Mouse (Mus musculus): ENCODE data around the gene Car8. TPM values are rescaled to one million over a fixed set of nuclear protein-coding genes. Genes with fewer than 3 reads are reported as not detected.

The Car8 gene
- polyA plus RNA-seq, 1 experiment from 2014 or later, result 2.6 TPM

DNA sequence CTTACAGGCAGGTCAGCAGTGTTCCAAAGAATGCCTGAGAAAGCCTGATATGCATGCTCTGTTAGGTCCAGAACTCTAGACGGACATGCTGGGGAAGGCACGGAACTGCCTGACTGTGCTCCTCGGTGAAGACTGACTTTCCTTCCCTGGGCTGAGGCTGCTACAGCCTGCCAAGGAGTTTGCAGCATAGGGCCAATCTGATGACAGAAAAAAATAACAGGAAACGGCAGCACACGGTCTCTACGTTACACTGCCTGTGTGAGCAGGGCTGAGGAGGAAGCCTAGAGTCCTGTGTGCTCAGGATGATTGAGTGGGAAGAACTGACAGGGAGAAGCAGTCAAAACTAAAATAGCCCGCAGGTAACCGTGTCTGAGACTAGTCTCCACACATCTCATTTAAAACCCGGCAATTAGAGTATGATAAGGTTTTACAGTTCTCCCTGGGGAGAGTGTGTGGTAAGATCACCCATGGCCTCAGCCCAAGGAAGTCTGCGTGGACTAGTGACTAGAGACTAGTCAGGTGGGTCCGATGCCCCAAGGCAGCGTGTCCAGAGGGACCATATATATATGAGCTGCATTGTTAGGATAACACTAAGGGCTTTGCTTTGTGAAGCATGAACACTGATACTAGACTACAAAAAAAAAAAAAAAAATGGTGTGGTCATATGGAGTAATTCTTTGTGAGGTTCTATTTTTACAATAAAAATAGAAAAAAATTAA, 6.3 kb downstream of the Car8 start:
- WGBS, result 76% methylated on average over 12 of the region's 12 CpGs

DNA sequence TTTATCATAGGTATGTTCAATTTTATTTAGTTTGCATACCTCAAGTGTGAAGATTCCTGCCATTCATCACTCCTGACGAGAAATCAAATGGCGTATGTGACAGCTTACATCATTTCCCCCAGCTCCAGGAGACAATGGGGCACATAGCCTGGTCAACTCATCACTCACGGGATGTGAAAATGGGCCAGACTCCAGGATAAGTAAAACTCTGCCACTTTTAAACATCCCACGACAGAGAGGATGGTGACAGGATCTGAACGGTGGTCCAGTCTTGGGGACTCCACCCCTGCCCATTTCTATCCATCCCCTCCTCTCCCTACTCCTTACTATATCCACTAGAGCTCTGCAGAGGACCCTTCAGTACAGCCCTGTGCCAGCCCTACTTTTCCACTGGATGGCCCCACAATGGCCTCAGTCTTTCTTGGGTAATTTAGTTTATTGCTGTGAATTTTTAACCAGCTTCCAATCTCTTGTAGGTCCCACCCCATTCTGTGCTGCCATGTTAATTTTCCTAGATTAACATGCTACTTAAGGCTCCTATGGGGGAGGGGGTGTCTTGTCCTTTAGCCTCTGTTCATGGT, 7.5 kb downstream of the Car8 start:
- ATAC-seq (ENCODE audit: insufficient number of reproducible peaks, low FRiP score, low TSS enrichment, low read depth) (no peak), DNase-seq (ENCODE audit: low spot score) (no peak)
- Histone ChIP-seq H3K4me3 (ENCODE audit: low read depth, low read length) (no peak overlapping the region), H3K4me1 (ENCODE audit: control insufficient read depth, insufficient read depth, low read length) (no peaks in the 10 kb centered on the region), H3K27me3 (ENCODE audit: control insufficient read depth, insufficient read depth, low read length) (no peaks in the 10 kb centered on the region), H3K9me3 (ENCODE audit: control insufficient read depth, low read length) (no peaks in the 10 kb centered on the region), H3K36me3 (ENCODE audit: control insufficient read depth, insufficient read depth, low read length) (no peaks in the 10 kb centered on the region), H3K27ac (replicated peaks; ENCODE audit: low read depth, low read length) (no peak overlapping the region), H3K9ac (ENCODE audit: low read length) (no peak overlapping the region), H3K4me2 (ENCODE audit: low read depth, severe bottlenecking) (no peak overlapping the region)
- 93% methylated on average over 5 of the region's 5 CpGs for WGBS

More for the DNA sequence above, 6.3 kb downstream of the Car8 start:
- DNase-seq (ENCODE audit: low spot score), result no peak
- no peaks in the 10 kb centered on the region for H3K27me3 ChIP-seq (ENCODE audit: control insufficient read depth, insufficient read depth, low read length)
- no peak overlapping the region for H3K27ac ChIP-seq (replicated peaks; ENCODE audit: low read depth, low read length)
- H3K9ac ChIP-seq (ENCODE audit: low read length), result no peak overlapping the region
- no peaks in the 10 kb centered on the region for H3K9me3 ChIP-seq (ENCODE audit: control insufficient read depth, low read length)
- H3K4me2 ChIP-seq (ENCODE audit: low read depth, severe bottlenecking), result no peak overlapping the region
- H3K4me1 ChIP-seq (ENCODE audit: control insufficient read depth, insufficient read depth, low read length), result no peaks in the 10 kb centered on the region
- ATAC-seq (ENCODE audit: insufficient number of reproducible peaks, low FRiP score, low TSS enrichment, low read depth), result no peak
- H3K4me3 ChIP-seq (ENCODE audit: low read depth, low read length), result no peak overlapping the region
- H3K36me3 ChIP-seq (ENCODE audit: control insufficient read depth, insufficient read depth, low read length), result no peaks in the 10 kb centered on the region

DNA sequence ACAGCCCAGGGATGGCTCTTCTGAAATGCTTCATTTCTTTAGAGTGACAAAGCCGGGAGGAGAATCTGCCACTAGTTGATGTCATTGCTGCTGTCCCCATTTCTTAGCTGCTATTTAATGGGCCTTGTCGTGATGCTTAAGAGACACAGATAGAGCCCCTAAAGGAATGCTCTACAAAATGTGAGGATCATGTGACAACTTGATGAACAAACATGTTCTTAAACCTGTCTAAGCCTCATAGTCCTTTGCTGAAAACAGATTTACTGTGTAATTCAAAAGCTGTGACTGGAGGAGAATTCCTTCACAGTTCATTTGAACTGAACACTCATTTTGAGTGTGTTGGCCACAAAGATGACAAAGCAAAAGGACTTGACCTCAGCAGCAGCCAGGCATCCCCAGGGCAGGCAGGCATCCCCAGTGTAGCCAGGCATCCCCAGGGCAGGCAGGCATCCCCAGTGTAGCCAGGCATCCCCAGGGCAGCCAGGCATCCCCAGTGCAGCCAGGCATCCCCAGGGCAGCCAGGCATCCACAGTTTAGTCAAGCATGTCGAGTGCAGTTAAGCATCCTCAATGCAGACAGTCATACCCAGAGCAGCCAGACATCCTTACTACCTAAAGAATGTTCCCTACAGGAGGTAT, 9.1 kb downstream of the Car8 start:
- Histone ChIP-seq H3K4me2 (ENCODE audit: low read depth, severe bottlenecking) (no peak overlapping the region), H3K27ac (replicated peaks; ENCODE audit: low read depth, low read length) (no peak overlapping the region)

GRCm38 (mm10) chr4:8218941-8219340, 19.9 kb downstream of the Car8 start:
- Histone ChIP-seq H3K4me2 (ENCODE audit: low read depth, severe bottlenecking) (no peak overlapping the region), H3K27me3 (ENCODE audit: control insufficient read depth, insufficient read depth, low read length) (no peaks in the 10 kb centered on the region), H3K9ac (ENCODE audit: low read length) (no peak overlapping the region), H3K27ac (replicated peaks; ENCODE audit: low read depth, low read length) (no peak overlapping the region), H3K36me3 (ENCODE audit: control insufficient read depth, insufficient read depth, low read length) (no peaks in the 10 kb centered on the region), H3K9me3 (ENCODE audit: control insufficient read depth, low read length) (no peaks in the 10 kb centered on the region), H3K4me1 (ENCODE audit: control insufficient read depth, insufficient read depth, low read length) (no peaks in the 10 kb centered on the region), H3K4me3 (ENCODE audit: low read depth, low read length) (no peak overlapping the region)
- 92% methylated on average over 8 of the region's 8 CpGs for WGBS
- no peak for DNase-seq (ENCODE audit: low spot score)
- no peak for ATAC-seq (ENCODE audit: insufficient number of reproducible peaks, low FRiP score, low TSS enrichment, low read depth)

More for the DNA sequence above, 9.1 kb downstream of the Car8 start:
- no peak for ATAC-seq (ENCODE audit: insufficient number of reproducible peaks, low FRiP score, low TSS enrichment, low read depth)
- 82% methylated on average over 3 of the region's 3 CpGs for WGBS
- DNase-seq (ENCODE audit: low spot score), result no peak
- Histone ChIP-seq H3K4me3 (ENCODE audit: low read depth, low read length) (no peak overlapping the region), H3K27me3 (ENCODE audit: control insufficient read depth, insufficient read depth, low read length) (no peaks in the 10 kb centered on the region), H3K4me1 (ENCODE audit: control insufficient read depth, insufficient read depth, low read length) (no peaks in the 10 kb centered on the region), H3K9me3 (ENCODE audit: control insufficient read depth, low read length) (no peaks in the 10 kb centered on the region), H3K9ac (ENCODE audit: low read length) (no peak overlapping the region), H3K36me3 (ENCODE audit: control insufficient read depth, insufficient read depth, low read length) (no peaks in the 10 kb centered on the region)

DNA sequence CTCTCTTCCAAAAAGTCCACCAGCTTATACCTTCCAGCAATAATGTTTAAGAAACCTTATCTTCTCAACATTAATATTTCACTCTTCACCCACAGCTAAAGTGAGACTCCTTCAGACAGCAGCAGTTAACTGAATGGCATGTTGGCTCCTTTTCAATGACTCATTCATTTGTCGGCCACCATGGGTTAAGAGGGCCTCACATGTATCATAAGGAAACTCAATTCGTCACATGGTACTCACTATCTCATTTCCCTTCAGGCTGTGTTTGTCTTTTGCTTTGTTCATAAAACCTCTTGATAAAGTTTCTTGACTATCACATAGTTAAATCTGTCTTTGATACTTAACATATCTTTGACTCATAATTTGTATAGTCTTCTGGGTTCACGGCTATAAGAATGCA, 20.8 kb downstream of the Car8 start:
- Histone ChIP-seq H3K9ac (ENCODE audit: low read length) (no peak overlapping the region), H3K27me3 (ENCODE audit: control insufficient read depth, insufficient read depth, low read length) (no peaks in the 10 kb centered on the region), H3K36me3 (ENCODE audit: control insufficient read depth, insufficient read depth, low read length) (no peaks in the 10 kb centered on the region), H3K4me3 (ENCODE audit: low read depth, low read length) (no peak overlapping the region), H3K4me2 (ENCODE audit: low read depth, severe bottlenecking) (no peak overlapping the region), H3K4me1 (ENCODE audit: control insufficient read depth, insufficient read depth, low read length) (no peaks in the 10 kb centered on the region), H3K9me3 (ENCODE audit: control insufficient read depth, low read length) (no peaks in the 10 kb centered on the region), H3K27ac (replicated peaks; ENCODE audit: low read depth, low read length) (no peak overlapping the region)
- DNase-seq (ENCODE audit: low spot score) (no peak), ATAC-seq (ENCODE audit: insufficient number of reproducible peaks, low FRiP score, low TSS enrichment, low read depth) (no peak)
- 83% methylated on average over 3 of the region's 3 CpGs for WGBS

- no peaks in the 10 kb centered on the region for H3K27me3 ChIP-seq (ENCODE audit: control insufficient read depth, insufficient read depth, low read length)
- DNase-seq (ENCODE audit: low spot score) (no peak), ATAC-seq (ENCODE audit: insufficient number of reproducible peaks, low FRiP score, low TSS enrichment, low read depth) (no peak)
- H3K4me1 ChIP-seq (ENCODE audit: control insufficient read depth, insufficient read depth, low read length), result no peaks in the 10 kb centered on the region
- no peaks in the 10 kb centered on the region for H3K36me3 ChIP-seq (ENCODE audit: control insufficient read depth, insufficient read depth, low read length)
- no peak overlapping the region for H3K4me3 ChIP-seq (ENCODE audit: low read depth, low read length)
- no peak overlapping the region for H3K4me2 ChIP-seq (ENCODE audit: low read depth, severe bottlenecking)
- no peak overlapping the region for H3K9ac ChIP-seq (ENCODE audit: low read length)
- no peaks in the 10 kb centered on the region for H3K9me3 ChIP-seq (ENCODE audit: control insufficient read depth, low read length)
- WGBS, result 51% methylated on average over 5 of the region's 5 CpGs
- H3K27ac ChIP-seq (replicated peaks; ENCODE audit: low read depth, low read length), result no peak overlapping the region
Measured at GRCm38 (mm10) chr4:8217272-8217671, 21.6 kb downstream of the Car8 start.

GRCm38 (mm10) chr4:8216551-8216950, 22.3 kb downstream of the Car8 start:
- WGBS, result 24% methylated on average over 6 of the region's 6 CpGs

GRCm38 (mm10) chr4:8213661-8214060, 25.2 kb downstream of the Car8 start:
- Histone ChIP-seq H3K27me3 (ENCODE audit: control insufficient read depth, insufficient read depth, low read length) (no peaks in the 10 kb centered on the region), H3K4me2 (ENCODE audit: low read depth, severe bottlenecking) (no peak overlapping the region), H3K4me3 (ENCODE audit: low read depth, low read length) (no peak overlapping the region), H3K27ac (replicated peaks; ENCODE audit: low read depth, low read length) (no peak overlapping the region), H3K9ac (ENCODE audit: low read length) (no peak overlapping the region), H3K36me3 (ENCODE audit: control insufficient read depth, insufficient read depth, low read length) (no peaks in the 10 kb centered on the region), H3K4me1 (ENCODE audit: control insufficient read depth, insufficient read depth, low read length) (no peaks in the 10 kb centered on the region), H3K9me3 (ENCODE audit: control insufficient read depth, low read length) (no peaks in the 10 kb centered on the region)
- no peak for ATAC-seq (ENCODE audit: insufficient number of reproducible peaks, low FRiP score, low TSS enrichment, low read depth)
- WGBS, result 78% methylated on average over 2 of the region's 2 CpGs
- DNase-seq (ENCODE audit: low spot score), result no peak

More at GRCm38 (mm10) chr4:8216551-8216950, 22.3 kb downstream of the Car8 start:
- Histone ChIP-seq H3K4me2 (ENCODE audit: low read depth, severe bottlenecking) (no peak overlapping the region), H3K4me3 (ENCODE audit: low read depth, low read length) (no peak overlapping the region), H3K9ac (ENCODE audit: low read length) (no peak overlapping the region), H3K9me3 (ENCODE audit: control insufficient read depth, low read length) (no peaks in the 10 kb centered on the region), H3K27ac (replicated peaks; ENCODE audit: low read depth, low read length) (no peak overlapping the region), H3K36me3 (ENCODE audit: control insufficient read depth, insufficient read depth, low read length) (no peaks in the 10 kb centered on the region), H3K4me1 (ENCODE audit: control insufficient read depth, insufficient read depth, low read length) (no peaks in the 10 kb centered on the region), H3K27me3 (ENCODE audit: control insufficient read depth, insufficient read depth, low read length) (no peaks in the 10 kb centered on the region)
- ATAC-seq (ENCODE audit: insufficient number of reproducible peaks, low FRiP score, low TSS enrichment, low read depth) (peak; percentile 57; the same call in 1 of the 2 replicates), DNase-seq (ENCODE audit: low spot score) (peak; percentile 37)
